ENCODE assay signal across 8 mouse cellular contexts in genomic region chr3:58691374-58691939, GRCm38 (mm10). TPM values are rescaled to one million over a fixed set of nuclear protein-coding genes. Genes with fewer than 3 reads are reported as not detected.
DNase-seq lines count a peak whose midpoint lies in the region; ATAC-seq and TF ChIP-seq lines count a peak whose summit lies in the region.

No protein-coding gene starts in this region.

- peak; percentile 22 for ATAC-seq in forebrain, embryonic 11.5 days (replicated peaks; ENCODE audit: low FRiP score)
- ATAC-seq in heart, embryonic 16.5 days (replicated peaks; ENCODE audit: extremely low read depth, insufficient read depth, low FRiP score): peak; percentile 34; the same call in 1 of the 2 replicates

- H3K9ac ChIP-seq in forebrain, embryonic 11.5 days (ENCODE audit: low read length): peak overlapping the region; percentile 74
- peak overlapping the region; percentile 92 for H3K9ac ChIP-seq in heart, embryonic 16.5 days (ENCODE audit: low read length)

- no peaks in the 10 kb centered on the region for H3K4me1 ChIP-seq in bone marrow, adult 2 months (ENCODE audit: control insufficient read depth, insufficient read depth, low read length)
- H3K4me1 ChIP-seq in forebrain, embryonic 11.5 days (replicated peaks; ENCODE audit: control insufficient read depth, insufficient read depth, low read length): peaks cover 3% of the 10 kb centered on the region; the same call in 1 of the 2 replicates
- H3K4me1 ChIP-seq in heart, embryonic 16.5 days (ENCODE audit: control insufficient read depth, insufficient read depth, low read length): peaks cover 17% of the 10 kb centered on the region
- peaks cover 2% of the 10 kb centered on the region; the same call in 1 of the 2 replicates for H3K4me1 ChIP-seq in lung, adult 2 months (ENCODE audit: control insufficient read depth, insufficient read depth, low read length)
- H3K4me1 ChIP-seq in olfactory bulb, adult 2 months (ENCODE audit: control insufficient read depth, insufficient read depth, low read length): peaks cover 6% of the 10 kb centered on the region; the same call in 1 of the 2 replicates

- no peaks in the 10 kb centered on the region for H3K9me3 ChIP-seq in forebrain, embryonic 11.5 days (ENCODE audit: control insufficient read depth, low read length)
- H3K9me3 ChIP-seq in heart, embryonic 16.5 days (replicated peaks; ENCODE audit: control insufficient read depth, low read length): no peaks in the 10 kb centered on the region

- peak overlapping the region; percentile 95 for H3K4me2 ChIP-seq in forebrain, embryonic 11.5 days (ENCODE audit: low read depth, low read length, severe bottlenecking)
- H3K4me2 ChIP-seq in heart, embryonic 16.5 days (ENCODE audit: low read depth, low read length): peak overlapping the region; percentile 84

- H3K27ac ChIP-seq in bone marrow, adult 2 months (ENCODE audit: control insufficient read depth, insufficient read depth, low read depth, low read length, poor library complexity): peak overlapping the region; percentile 95
- H3K27ac ChIP-seq in forebrain, embryonic 11.5 days (ENCODE audit: low read depth, low read length): no peak overlapping the region
- peak overlapping the region; percentile 90 for H3K27ac ChIP-seq in heart, embryonic 16.5 days (ENCODE audit: low read length)
- peak overlapping the region; percentile 56 for H3K27ac ChIP-seq in olfactory bulb, adult 2 months (ENCODE audit: insufficient read depth, low read depth, low read length)

- DNase-seq in forebrain, embryonic 11.5 days (ENCODE audit: low spot score): peak; percentile 76
- DNase-seq in kidney, postnatal 36 days: peak; percentile 66 to 68
- DNase-seq in lung, adult 2 months: peak; percentile 69
- peak; percentile 37 to 39 for DNase-seq in thymus, adult 18-20 months

- peaks cover 54% of the 10 kb centered on the region for H3K79me2 ChIP-seq in C2C12 (ENCODE audit: control insufficient read depth, insufficient read depth)

- no peak for TF ChIP-seq POLR2A in bone marrow, adult 2 months (IDR thresholded peaks at IDR 0.05; ENCODE audit: borderline replicate concordance, control insufficient read depth, low read depth, low read length)
- no peak for TF ChIP-seq POLR2A in lung, adult 2 months (IDR thresholded peaks at IDR 0.05; ENCODE audit: borderline replicate concordance, extremely low read depth, low read depth, low read length)
- no peak for TF ChIP-seq POLR2A in olfactory bulb, adult 2 months (IDR thresholded peaks at IDR 0.05; ENCODE audit: insufficient read depth, low read depth, low read length)

- no peaks in the 10 kb centered on the region for H3K27me3 ChIP-seq in C2C12 (ENCODE audit: control insufficient read depth, insufficient read depth, insufficient read length)
- H3K27me3 ChIP-seq in forebrain, embryonic 11.5 days (ENCODE audit: control insufficient read depth, insufficient read depth, low read length): peaks cover 7% of the 10 kb centered on the region
- H3K27me3 ChIP-seq in heart, embryonic 16.5 days (ENCODE audit: control insufficient read depth, insufficient read depth, low read length): no peaks in the 10 kb centered on the region

- under 1% methylated on average over 64 of the region's 65 CpGs for WGBS in bone marrow, adult 2 months
- under 1% methylated on average over 52 of the region's 65 CpGs for WGBS in forebrain, embryonic 11.5 days
- WGBS in heart, embryonic 16.5 days: under 1% methylated on average over 52 of the region's 65 CpGs
- WGBS in lung, adult 2 months: under 1% methylated on average over 63 of the region's 65 CpGs
- under 1% methylated on average over 65 of the region's 65 CpGs for WGBS in olfactory bulb, adult 2 months

- H3K4me3 ChIP-seq in C2C12 (ENCODE audit: insufficient read depth, poor library complexity, severe bottlenecking): peak overlapping the region; percentile 69
- H3K4me3 ChIP-seq in bone marrow, adult 2 months (replicated peaks; ENCODE audit: control insufficient read depth, low read depth, low read length): peak overlapping the region; percentile 95
- peak overlapping the region; percentile 72 for H3K4me3 ChIP-seq in forebrain, embryonic 11.5 days (ENCODE audit: low read depth, low read length)
- peak overlapping the region; percentile 91 for H3K4me3 ChIP-seq in heart, embryonic 16.5 days (ENCODE audit: low read length)
- peak overlapping the region; percentile 86 for H3K4me3 ChIP-seq in lung, adult 2 months (replicated peaks; ENCODE audit: extremely low read depth, low read depth, low read length)
- peak overlapping the region; percentile 88 for H3K4me3 ChIP-seq in olfactory bulb, adult 2 months (ENCODE audit: insufficient read depth, low read depth, low read length)

- no peak for TF ChIP-seq CTCF in C2C12 (IDR thresholded peaks at IDR 0.05; ENCODE audit: control insufficient read depth, insufficient read depth, insufficient read length)
- TF ChIP-seq CTCF in bone marrow, adult 2 months (IDR thresholded peaks at IDR 0.05; ENCODE audit: control insufficient read depth, insufficient read depth, low read length): no peak
- TF ChIP-seq CTCF in lung, adult 2 months (IDR thresholded peaks at IDR 0.05; ENCODE audit: insufficient read depth, low read length): no peak
- TF ChIP-seq CTCF in olfactory bulb, adult 2 months (IDR thresholded peaks at IDR 0.05; ENCODE audit: insufficient read depth, low read depth, low read length): no peak

- H3K36me3 ChIP-seq in C2C12 (ENCODE audit: control insufficient read depth, insufficient read depth): peaks cover 10% of the 10 kb centered on the region
- no peaks in the 10 kb centered on the region for H3K36me3 ChIP-seq in forebrain, embryonic 11.5 days (ENCODE audit: control insufficient read depth, insufficient read depth, low read length)
- no peaks in the 10 kb centered on the region for H3K36me3 ChIP-seq in heart, embryonic 16.5 days (ENCODE audit: control insufficient read depth, insufficient read depth)

- peaks cover 49% of the 10 kb centered on the region for H3K79me3 ChIP-seq in C2C12 (ENCODE audit: low read depth)

- peak overlapping the region; percentile 92 for H3ac ChIP-seq in C2C12 (ENCODE audit: control insufficient read depth, insufficient read length, low read depth)

TF ChIP-seq in C2C12, 6 proteins besides CTCF, POLR2A, EP300 and RAD21:
- no peak for TF ChIP-seq FOSL1 (IDR thresholded peaks at IDR 0.05; ENCODE audit: insufficient read depth, low read length, poor library complexity, severe bottlenecking)
- no peak for TF ChIP-seq MYOG (IDR thresholded peaks at IDR 0.05; ENCODE audit: control insufficient read depth, extremely low read depth, insufficient read length)
- TF ChIP-seq USF1 (IDR thresholded peaks at IDR 0.05; ENCODE audit: low read depth): no peak
- no peak for TF ChIP-seq MYOD1 (IDR thresholded peaks at IDR 0.05; ENCODE audit: control insufficient read depth, insufficient read length, low read depth)
- no peak for TF ChIP-seq MAX (IDR thresholded peaks at IDR 0.05)
- TF ChIP-seq CEBPB (IDR thresholded peaks at IDR 0.05; ENCODE audit: low read depth): no peak

RNA-seq across cellular contexts. Expression of gene Siah2, which starts 0.7 kb away (rescaled TPM):
- 18.4 TPM for polyA plus RNA-seq in C2C12 (2012; fragmentation: generic; extraction: Trizol)
- 1.6 and 3.9 TPM in 2 replicates for polyA plus RNA-seq in bone marrow, adult 2 months (2011; ENCODE audit: insufficient read depth, insufficient read length, low replicate concordance, missing spikeins)
- polyA plus RNA-seq in forebrain, embryonic 11.5 days (2014; fragmentation: Nextera tagmentation; extraction: Ambion mirVana): 4.0 and 5.7 TPM in 2 replicates
- polyA plus RNA-seq in heart, embryonic 16.5 days (2015; fragmentation: Nextera tagmentation; extraction: Ambion mirVana): 4.8 and 5.8 TPM in 2 replicates
- 14.4 and 17.3 TPM in 2 replicates for polyA plus RNA-seq in lung, adult 2 months (2012; rRNA removed)
- polyA plus RNA-seq in olfactory bulb, adult 2 months (2012; ENCODE audit: insufficient read depth, insufficient read length, low replicate concordance, missing spikeins): not detected in 2 replicates

RNA-seq across cellular contexts. Expression of gene Erich6, which starts 54.5 kb away (rescaled TPM):
- 0.06 TPM for polyA plus RNA-seq in C2C12 (2012; fragmentation: generic; extraction: Trizol)
- polyA plus RNA-seq in bone marrow, adult 2 months (2011; ENCODE audit: insufficient read depth, insufficient read length, low replicate concordance, missing spikeins): not detected in 2 replicates
- not detected in 2 replicates for polyA plus RNA-seq in forebrain, embryonic 11.5 days (2014; fragmentation: Nextera tagmentation; extraction: Ambion mirVana)
- polyA plus RNA-seq in heart, embryonic 16.5 days (2015; fragmentation: Nextera tagmentation; extraction: Ambion mirVana): 0.07 and 0.09 TPM in 2 replicates
- polyA plus RNA-seq in lung, adult 2 months (2012; rRNA removed): 0.09 TPM in 1 of 2 replicates, not detected in the other
- not detected in 2 replicates for polyA plus RNA-seq in olfactory bulb, adult 2 months (2012; ENCODE audit: insufficient read depth, insufficient read length, low replicate concordance, missing spikeins)
